Mouse (Mus musculus): ENCODE measurements around the gene Thpo. TPM values are rescaled to one million over a fixed set of nuclear protein-coding genes. Genes with fewer than 3 reads are reported as not detected.

Thpo gene
- polyA plus RNA-seq (2014; fragmentation: Illumina TruSeq; extraction: RNeasy Lipid Tissue Mini Kit (QIAGEN cat#74804)): not detected

DNA sequence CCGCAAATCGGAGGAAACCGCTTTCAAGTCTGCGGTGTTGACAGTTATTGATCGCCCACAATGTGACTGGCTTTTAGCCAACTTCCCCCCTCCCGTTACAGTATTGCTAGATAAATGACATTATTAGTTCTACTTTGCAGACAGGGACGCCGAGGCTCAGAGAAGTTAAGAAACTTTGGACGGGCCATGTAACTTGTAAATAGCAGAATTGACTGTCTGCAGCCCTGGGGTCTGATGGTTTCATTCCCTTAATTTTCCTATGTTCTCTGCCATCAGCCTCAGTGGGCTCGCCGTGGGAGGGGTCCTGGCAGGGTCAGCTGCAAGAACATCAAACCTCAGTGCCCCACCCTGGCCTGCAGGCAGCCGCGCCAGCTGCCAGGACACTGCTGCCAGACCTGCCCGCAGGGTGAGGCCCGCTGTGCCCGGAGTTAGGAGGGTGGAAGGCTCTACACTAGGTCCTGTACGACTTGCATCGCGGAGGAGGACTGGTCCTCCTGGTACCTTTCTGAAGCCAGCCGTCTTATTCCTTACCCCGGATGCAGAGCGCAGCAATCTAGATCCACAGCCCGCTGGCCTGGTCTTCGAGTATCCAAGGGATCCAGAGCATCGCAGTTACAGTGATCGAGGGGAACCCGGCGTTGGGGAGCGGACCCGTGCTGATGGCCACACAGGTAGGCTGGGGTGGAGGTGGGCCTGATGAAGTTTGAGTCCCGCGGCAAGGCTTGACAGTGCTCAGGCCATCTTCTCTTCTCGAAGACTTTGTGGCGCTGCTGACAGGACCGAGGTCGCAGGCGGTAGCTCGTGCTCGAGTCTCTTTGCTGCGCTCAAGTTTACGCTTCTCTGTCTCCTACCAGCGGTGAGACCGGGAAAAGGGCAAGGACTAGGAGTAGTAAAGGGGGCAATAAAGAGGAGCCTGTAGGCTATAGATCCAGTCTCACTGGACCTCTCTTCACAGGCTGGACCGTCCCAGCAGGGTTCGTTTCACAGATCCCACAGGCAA is at the start of gene Thpo:
Gene Thpo, minus strand, starts transcription at position 781 of the 1,000 bp plus-strand sequence.

DNA sequence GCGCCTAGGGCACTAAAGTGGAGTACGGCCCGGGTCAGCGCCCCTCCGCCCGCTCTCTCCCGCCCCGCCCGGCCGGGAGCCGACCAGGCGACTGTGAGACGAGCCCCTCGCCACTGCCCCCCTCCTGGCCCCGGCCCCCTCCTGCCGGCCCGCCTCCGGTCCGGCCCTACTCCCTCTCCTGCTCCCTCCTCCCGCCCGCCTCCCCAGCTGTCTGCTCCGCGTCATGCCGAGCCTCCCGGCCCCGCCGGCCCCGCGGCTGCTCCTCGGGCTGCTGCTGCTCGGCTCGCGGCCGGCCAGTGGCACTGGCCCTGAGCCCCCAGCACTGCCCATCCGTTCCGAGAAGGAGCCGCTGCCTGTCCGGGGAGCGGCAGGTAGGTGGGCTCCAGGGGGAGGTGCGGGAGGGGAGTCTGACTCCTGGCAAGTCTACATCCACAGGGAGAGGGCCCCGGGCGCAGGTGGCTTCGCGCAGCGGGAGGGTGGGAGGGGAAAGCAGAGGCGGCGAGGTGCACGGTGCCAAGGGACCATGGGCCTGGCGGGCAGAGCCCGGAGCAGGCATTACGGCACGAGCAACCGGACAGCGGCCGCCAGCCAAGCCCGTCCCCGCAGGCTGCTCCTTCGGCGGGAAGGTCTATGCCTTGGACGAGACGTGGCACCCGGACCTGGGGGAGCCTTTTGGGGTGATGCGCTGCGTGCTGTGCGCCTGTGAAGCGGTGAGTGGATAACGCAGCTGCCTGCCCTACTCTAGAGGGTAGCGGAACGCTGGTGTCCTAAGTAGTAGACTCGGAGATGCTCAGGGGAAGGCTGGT is 1.2 kb downstream of the Thpo start, which contains the start of gene Chrd:
Gene Chrd, plus strand, starts transcription at position 203 of the 806 bp plus-strand sequence.

DNA sequence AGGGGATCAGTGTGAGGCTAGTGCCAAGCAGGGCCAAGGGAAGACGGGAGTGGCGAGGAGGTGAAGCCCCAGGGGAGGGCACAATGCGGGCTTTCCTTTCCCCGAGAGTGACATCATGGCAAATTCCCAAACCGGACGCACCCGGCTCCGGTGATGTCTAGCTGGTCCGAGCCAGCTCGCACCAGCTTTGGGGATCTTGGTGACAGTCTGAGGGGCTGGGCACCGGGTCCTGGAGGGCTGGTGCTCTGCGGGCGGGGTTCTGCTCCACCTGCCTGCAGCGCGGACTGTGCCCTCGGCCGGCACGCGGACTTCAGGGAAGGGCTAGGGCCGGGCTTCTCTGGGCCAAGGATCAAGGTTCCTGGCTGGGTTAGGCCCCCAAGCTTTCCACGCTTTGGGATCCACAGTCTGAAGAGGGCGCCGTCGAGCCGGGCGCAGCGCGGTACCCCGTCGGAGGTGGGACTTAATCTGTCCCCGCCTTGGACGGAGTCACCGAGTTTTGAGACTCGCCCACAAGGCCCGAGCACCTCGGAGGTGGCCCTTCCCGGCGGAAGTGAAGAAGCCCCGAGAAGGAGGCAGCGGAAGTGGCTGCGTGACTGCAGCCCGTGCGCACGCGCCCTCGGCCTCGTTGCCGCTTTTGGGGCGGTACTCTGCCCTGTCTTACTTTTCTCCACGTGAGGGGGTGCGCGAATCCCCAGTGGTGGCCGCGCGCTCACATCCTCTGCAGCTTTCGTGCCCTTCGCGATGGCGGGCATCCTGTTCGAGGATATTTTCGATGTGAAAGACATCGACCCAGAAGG is 16.9 kb downstream of the Thpo start, which contains the start of the genes Polr2h and Clcn2:
Gene Polr2h, plus strand, starts transcription at position 485 of the 797 bp plus-strand sequence.
Gene Clcn2, minus strand, starts transcription at position 566 of the 797 bp plus-strand sequence.

DNA sequence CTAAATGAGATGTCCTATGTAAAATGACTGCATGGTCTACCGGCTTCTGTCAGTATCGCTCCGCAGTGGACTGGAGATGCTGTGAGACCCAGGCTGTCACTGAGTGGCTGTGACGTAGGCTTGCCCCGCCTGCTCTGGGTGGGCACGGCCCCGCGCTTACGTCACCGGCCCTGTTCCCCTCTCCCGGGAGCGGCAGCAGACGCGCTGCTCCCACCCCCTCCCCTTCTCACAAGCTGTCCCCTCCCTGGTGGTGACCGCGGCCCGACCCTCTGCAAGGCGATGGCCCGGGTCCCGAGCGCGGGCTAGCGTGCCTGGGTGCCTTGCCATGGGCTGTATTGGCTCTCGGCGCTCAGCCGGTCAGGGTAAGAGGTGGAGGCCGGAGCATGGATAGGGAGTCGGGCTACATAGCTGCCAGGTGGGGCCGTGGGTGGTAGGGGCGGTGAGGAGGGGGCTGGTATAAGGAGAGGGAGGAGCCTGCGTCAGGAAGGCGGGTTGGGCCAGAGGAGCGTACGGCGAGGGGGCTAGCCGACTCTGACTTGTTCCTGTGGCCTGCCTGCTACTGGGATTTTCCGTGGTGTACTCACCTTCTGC is 41.1 kb downstream of the Thpo start, which contains the start of gene Fam131a:
Gene Fam131a, plus strand, starts transcription at position 131 of the 591 bp plus-strand sequence.

Other genes with a start within 250 kb of the Thpo start
- 8.2 TPM for gene Eif2b5, start 235.7 kb downstream of the Thpo start, polyA plus RNA-seq (2014; fragmentation: Illumina TruSeq; extraction: RNeasy Lipid Tissue Mini Kit (QIAGEN cat#74804))
- gene Dvl3, start 217.5 kb downstream of the Thpo start, polyA plus RNA-seq (2014; fragmentation: Illumina TruSeq; extraction: RNeasy Lipid Tissue Mini Kit (QIAGEN cat#74804)): 26.8 TPM
- gene Ap2m1, start 199.0 kb downstream of the Thpo start, polyA plus RNA-seq (2014; fragmentation: Illumina TruSeq; extraction: RNeasy Lipid Tissue Mini Kit (QIAGEN cat#74804)): 102 TPM
- 8.6 TPM for gene Abcf3, start 185.9 kb downstream of the Thpo start, polyA plus RNA-seq (2014; fragmentation: Illumina TruSeq; extraction: RNeasy Lipid Tissue Mini Kit (QIAGEN cat#74804))
- not detected for gene Vwa5b2, start 145.0 kb downstream of the Thpo start, polyA plus RNA-seq (2014; fragmentation: Illumina TruSeq; extraction: RNeasy Lipid Tissue Mini Kit (QIAGEN cat#74804))
- 3.0 TPM for gene Eef1akmt4, start 122.9 kb downstream of the Thpo start, polyA plus RNA-seq (2014; fragmentation: Illumina TruSeq; extraction: RNeasy Lipid Tissue Mini Kit (QIAGEN cat#74804))
- not detected for gene Gm49333, start 122.9 kb downstream of the Thpo start, polyA plus RNA-seq (2014; fragmentation: Illumina TruSeq; extraction: RNeasy Lipid Tissue Mini Kit (QIAGEN cat#74804))
- gene Alg3, start 122.8 kb downstream of the Thpo start, polyA plus RNA-seq (2014; fragmentation: Illumina TruSeq; extraction: RNeasy Lipid Tissue Mini Kit (QIAGEN cat#74804)): 6.3 TPM
- gene Camk2n2, start 113.2 kb downstream of the Thpo start, polyA plus RNA-seq (2014; fragmentation: Illumina TruSeq; extraction: RNeasy Lipid Tissue Mini Kit (QIAGEN cat#74804)): not detected
- 1.1 TPM for gene Ece2, start 104.7 kb downstream of the Thpo start, polyA plus RNA-seq (2014; fragmentation: Illumina TruSeq; extraction: RNeasy Lipid Tissue Mini Kit (QIAGEN cat#74804))
- 77.0 TPM for gene Psmd2, start 82.9 kb downstream of the Thpo start, polyA plus RNA-seq (2014; fragmentation: Illumina TruSeq; extraction: RNeasy Lipid Tissue Mini Kit (QIAGEN cat#74804))
- gene Eif4g1, start 66.2 kb downstream of the Thpo start, polyA plus RNA-seq (2014; fragmentation: Illumina TruSeq; extraction: RNeasy Lipid Tissue Mini Kit (QIAGEN cat#74804)): 125 TPM
- gene Fam131a, start 41.3 kb downstream of the Thpo start, polyA plus RNA-seq (2014; fragmentation: Illumina TruSeq; extraction: RNeasy Lipid Tissue Mini Kit (QIAGEN cat#74804)): 0.26 TPM
- gene Polr2h, start 16.8 kb downstream of the Thpo start, polyA plus RNA-seq (2014; fragmentation: Illumina TruSeq; extraction: RNeasy Lipid Tissue Mini Kit (QIAGEN cat#74804)): 29.2 TPM
- gene Clcn2, start 16.8 kb downstream of the Thpo start, polyA plus RNA-seq (2014; fragmentation: Illumina TruSeq; extraction: RNeasy Lipid Tissue Mini Kit (QIAGEN cat#74804)): 0.29 TPM
- 0.09 TPM for gene Chrd, start 1.4 kb downstream of the Thpo start, polyA plus RNA-seq (2014; fragmentation: Illumina TruSeq; extraction: RNeasy Lipid Tissue Mini Kit (QIAGEN cat#74804))